Mouse (Mus musculus): ENCODE results near the gene Gm28305.

DNA sequence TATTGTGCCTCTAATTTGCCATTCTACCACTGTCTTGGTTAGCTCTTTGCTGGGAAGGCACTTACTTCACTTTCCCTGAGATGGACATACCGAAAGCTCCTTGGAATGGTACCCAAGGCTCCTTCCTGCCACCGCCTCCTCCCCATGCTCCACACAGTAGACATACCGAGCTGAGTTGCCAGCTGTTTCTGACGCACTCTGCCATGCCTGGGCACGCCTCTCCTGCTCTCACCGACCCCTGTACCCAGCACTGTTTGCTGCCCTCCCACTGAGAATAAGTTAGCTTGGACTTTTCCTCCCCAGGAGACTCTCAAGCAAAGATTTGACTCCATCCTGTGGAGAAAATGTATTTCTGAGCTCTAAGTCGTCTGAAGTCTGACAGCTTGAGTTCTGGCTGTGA lies 60.4 kb downstream of the Gm28305 start:
- no peak for TF ChIP-seq GATA1 (IDR thresholded peaks at IDR 0.05; ENCODE audit: borderline replicate concordance, low read length)
- TF ChIP-seq FLI1 (IDR thresholded peaks at IDR 0.05; ENCODE audit: low read length) = no peak
